Mouse (Mus musculus) testis, adult 2 months (tissue): Measurements from ENCODE around the gene Krtap5-4. TPM values are rescaled to one million over a fixed set of nuclear protein-coding genes. Genes with fewer than 3 reads are reported as not detected.

Experiments
- H3K27ac ChIP-seq: fragments of 200-500 bp; 2 replicates; pipeline ENCODE4 v1.5.1; 2012; ENCODE audit warnings: low read depth, low read length; ENCODE audit not compliant: control insufficient read depth, insufficient read depth
- H3K27me3 ChIP-seq: fragments of 200-500 bp; 2 replicates; pipeline ENCODE4 v1.6.1; 2012; ENCODE audit warnings: mild to moderate bottlenecking, low read length, moderate library complexity; ENCODE audit not compliant: control insufficient read depth, insufficient read depth
- H3K36me3 ChIP-seq: fragments of 200-500 bp; 2 replicates; pipeline ENCODE4 v1.6.1; 2012; ENCODE audit warnings: mild to moderate bottlenecking, low read length; ENCODE audit not compliant: control insufficient read depth, insufficient read depth
- H3K4me1 ChIP-seq: fragments of 200-500 bp; 2 replicates; pipeline ENCODE4 v1.6.1; 2012; ENCODE audit warnings: low read length; ENCODE audit not compliant: control insufficient read depth, insufficient read depth
- H3K4me3 ChIP-seq: fragments of 200-500 bp; 2 replicates; pipeline ENCODE4 v1.5.1; 2012; ENCODE audit warnings: low read depth, mild to moderate bottlenecking, low read length, moderate library complexity, mixed read lengths; ENCODE audit not compliant: control insufficient read depth
- CTCF ChIP-seq: fragments of 200-500 bp; IDR thresholded peaks from 2 replicates; pipeline ENCODE4 v1.5.1; 2012; ENCODE audit warnings: low read depth, mild to moderate bottlenecking, inconsistent platforms, low read length, moderate library complexity; ENCODE audit not compliant: control insufficient read depth, insufficient read depth, insufficient replicate concordance
- POLR2A ChIP-seq: fragments of 200-500 bp; IDR thresholded peaks from 2 replicates; pipeline ENCODE4 v1.6.1; 2012; ENCODE audit warnings: low read depth, mild to moderate bottlenecking, inconsistent platforms, low read length, moderate library complexity; ENCODE audit not compliant: control insufficient read depth
- polyA plus RNA-seq: library from polyadenylated mRNA; depleted of rRNA; stranded (reverse); fragments of >200 nt; gene quantifications from 2 replicates; pipeline ENCODE4 v1.2.3, GENCODE M21; 2012

Krtap5-4 gene
- polyA plus RNA-seq, 1 experiment: not detected

DNA sequence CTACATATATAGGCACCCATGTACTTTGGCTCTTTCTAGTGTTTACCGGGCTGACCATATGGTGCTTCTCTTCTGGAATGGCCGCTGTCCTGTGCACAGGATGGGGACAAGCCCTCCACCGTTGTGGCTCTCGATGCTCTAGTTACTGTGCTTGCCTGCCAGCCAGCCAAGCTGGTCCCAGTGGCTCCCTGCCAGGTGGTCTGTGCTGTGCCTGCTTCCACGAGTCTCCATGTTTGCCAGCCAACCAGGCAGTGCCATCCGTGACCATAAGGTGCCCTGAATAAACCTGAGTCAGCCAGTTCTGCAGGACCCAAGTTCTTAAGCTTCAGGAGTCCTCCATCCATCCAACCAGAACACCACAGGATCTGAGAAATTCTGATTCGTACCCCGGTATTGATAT lies 31.8 kb downstream of the Krtap5-4 start:
- TF ChIP-seq POLR2A: no peak
- no peak for TF ChIP-seq CTCF

DNA sequence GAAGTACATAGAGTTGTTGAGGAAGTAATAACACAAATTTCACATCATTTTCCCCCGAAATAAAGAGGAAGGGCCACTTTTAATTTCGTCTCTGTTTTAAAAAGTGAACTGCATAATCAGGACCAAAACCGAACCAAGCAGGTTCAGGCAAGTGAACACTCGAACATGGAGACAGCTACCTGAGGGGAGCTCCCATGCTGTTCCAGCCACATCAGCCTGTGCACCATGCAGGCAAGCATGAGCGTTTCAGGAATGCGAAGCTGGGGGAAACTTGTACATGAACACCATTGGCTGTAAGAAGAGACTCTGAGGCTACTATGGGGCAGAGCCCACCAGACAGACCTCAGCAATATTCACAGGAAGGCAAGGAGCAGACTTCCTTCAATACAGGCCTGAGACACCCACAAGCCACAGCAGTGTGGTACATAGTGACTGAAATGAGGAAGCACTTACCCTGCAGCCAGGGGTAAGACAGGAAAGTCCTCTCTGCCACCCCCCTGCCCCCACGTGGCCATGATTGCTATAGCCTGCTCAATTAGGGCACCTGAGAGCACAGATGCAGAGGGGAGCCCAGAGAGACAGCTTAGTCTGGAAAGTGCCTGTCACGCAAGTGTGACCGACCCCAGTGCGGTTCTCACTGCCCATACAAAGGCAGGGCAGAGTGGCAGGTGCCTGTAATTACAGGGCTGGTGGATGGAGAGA lies 37.1 kb downstream of the Krtap5-4 start:
- Histone ChIP-seq H3K27me3 (no peaks in the 10 kb centered on the region), H3K4me1 (no peaks in the 10 kb centered on the region), H3K27ac (no peak overlapping the region), H3K4me3 (no peak overlapping the region), H3K36me3 (no peaks in the 10 kb centered on the region)
- no peak for TF ChIP-seq POLR2A
- TF ChIP-seq CTCF: no peak

More for the DNA sequence above, 31.8 kb downstream of the Krtap5-4 start:
- no peaks in the 10 kb centered on the region for H3K27me3 ChIP-seq
- H3K4me3 ChIP-seq: no peak overlapping the region
- H3K27ac ChIP-seq: no peak overlapping the region
- no peaks in the 10 kb centered on the region for H3K36me3 ChIP-seq
- no peaks in the 10 kb centered on the region for H3K4me1 ChIP-seq

- TF ChIP-seq CTCF (no peak), POLR2A (no peak)
- no peaks in the 10 kb centered on the region for H3K27me3 ChIP-seq
- H3K27ac ChIP-seq: no peak overlapping the region
- no peaks in the 10 kb centered on the region for H3K36me3 ChIP-seq
- H3K4me3 ChIP-seq: no peak overlapping the region
- no peaks in the 10 kb centered on the region for H3K4me1 ChIP-seq
These were observed 38.4 kb downstream of the Krtap5-4 start for GRCm38 (mm10) chr7:142341564-142342246.

- Histone ChIP-seq H3K4me1 (no peaks in the 10 kb centered on the region), H3K27ac (no peak overlapping the region), H3K4me3 (no peak overlapping the region), H3K36me3 (no peaks in the 10 kb centered on the region), H3K27me3 (no peaks in the 10 kb centered on the region)
- TF ChIP-seq CTCF: no peak
- no peak for TF ChIP-seq POLR2A
These were observed 38.9 kb downstream of the Krtap5-4 start for GRCm38 (mm10) chr7:142342247-142342640.

- TF ChIP-seq CTCF: no peak
- TF ChIP-seq POLR2A: no peak
- Histone ChIP-seq H3K4me3 (no peak overlapping the region), H3K27ac (no peak overlapping the region), H3K4me1 (no peaks in the 10 kb centered on the region; the same call in 1 of the 2 replicates), H3K36me3 (no peaks in the 10 kb centered on the region), H3K27me3 (no peaks in the 10 kb centered on the region)
These were observed 44.2 kb downstream of the Krtap5-4 start for GRCm38 (mm10) chr7:142347542-142347941.

DNA sequence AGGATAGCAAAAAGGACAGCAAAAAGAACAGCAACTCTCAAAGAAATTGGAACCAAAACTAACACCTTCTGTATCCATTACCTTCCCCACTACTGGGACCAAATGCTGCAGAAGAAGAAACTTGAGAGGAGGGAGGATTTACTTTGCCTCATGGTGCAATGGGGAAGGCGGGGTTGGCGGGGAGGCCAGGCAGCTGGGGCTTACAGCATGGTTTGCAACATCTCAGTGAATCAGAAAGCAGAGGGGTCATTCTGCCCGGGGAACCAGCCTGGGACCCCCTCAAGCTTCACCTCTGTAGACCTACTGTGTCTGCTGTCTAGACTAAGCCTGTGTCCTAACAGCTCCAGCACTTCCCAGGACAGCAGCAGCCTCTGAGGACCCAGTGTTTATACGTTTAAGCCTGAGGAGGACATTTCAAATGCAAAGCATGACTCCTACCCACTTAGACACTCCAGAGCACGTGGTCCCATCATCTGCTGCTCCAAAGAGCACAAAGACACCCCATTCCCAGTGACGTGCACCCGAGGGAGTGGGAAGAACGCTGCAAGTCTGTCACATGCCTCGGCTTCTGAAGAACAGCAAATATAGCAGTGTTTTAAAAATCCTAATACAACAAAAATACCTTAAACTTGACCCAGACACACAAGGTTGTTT lies 46.1 kb downstream of the Krtap5-4 start:
- Histone ChIP-seq H3K27ac (no peak overlapping the region), H3K4me1 (no peaks in the 10 kb centered on the region; the same call in 1 of the 2 replicates), H3K27me3 (no peaks in the 10 kb centered on the region), H3K4me3 (no peak overlapping the region), H3K36me3 (no peaks in the 10 kb centered on the region)
- no peak for TF ChIP-seq POLR2A

DNA sequence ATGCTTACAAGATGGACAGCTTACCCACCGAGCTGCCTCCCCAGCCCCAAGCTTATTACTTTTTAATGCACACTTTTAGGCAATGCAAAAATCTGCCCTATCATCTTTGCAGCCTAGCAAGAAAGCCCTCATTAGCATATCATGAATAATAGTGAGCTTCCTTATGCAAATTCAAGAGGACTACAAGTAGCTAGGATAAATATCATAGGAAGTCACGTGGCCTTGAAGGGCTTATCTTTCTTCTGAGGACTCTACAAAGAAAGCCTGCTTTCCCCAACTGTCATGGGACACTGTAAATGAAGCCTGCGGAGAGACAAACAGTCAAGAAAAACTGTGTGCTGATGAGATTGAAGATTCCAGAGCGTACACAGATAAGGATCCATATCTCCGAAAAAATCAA lies 48.2 kb downstream of the Krtap5-4 start:
- no peaks in the 10 kb centered on the region for H3K27me3 ChIP-seq
- H3K36me3 ChIP-seq: no peaks in the 10 kb centered on the region
- no peak overlapping the region for H3K4me3 ChIP-seq
- no peak overlapping the region for H3K27ac ChIP-seq
- no peak for TF ChIP-seq POLR2A
- no peak for TF ChIP-seq CTCF
- no peaks in the 10 kb centered on the region; the same call in 1 of the 2 replicates for H3K4me1 ChIP-seq
